Mouse (Mus musculus) E14TG2a.4 (cell line): ENCODE measurements at regions not wholly inside any gene's neighbourhood (a gene's known extent, or its start where the extent isn't known, plus 50 kb on each side); places are given as distances from the start of the nearest gene placed in this dataset.

ENCODE experiments used
- CTCF ChIP-seq: conservative IDR thresholded peaks from 2 replicates; pipeline ENCODE4 v1.5.1; 2014; ENCODE audit warnings: low read length
- NANOG ChIP-seq: IDR thresholded peaks from 2 replicates; pipeline ENCODE4 v1.6.1; 2014; ENCODE audit warnings: borderline replicate concordance, low read length, mixed read lengths
- POU5F1 ChIP-seq: IDR thresholded peaks from 2 replicates; pipeline ENCODE4 v1.6.1; 2014; ENCODE audit warnings: low read length, borderline replicate concordance

DNA sequence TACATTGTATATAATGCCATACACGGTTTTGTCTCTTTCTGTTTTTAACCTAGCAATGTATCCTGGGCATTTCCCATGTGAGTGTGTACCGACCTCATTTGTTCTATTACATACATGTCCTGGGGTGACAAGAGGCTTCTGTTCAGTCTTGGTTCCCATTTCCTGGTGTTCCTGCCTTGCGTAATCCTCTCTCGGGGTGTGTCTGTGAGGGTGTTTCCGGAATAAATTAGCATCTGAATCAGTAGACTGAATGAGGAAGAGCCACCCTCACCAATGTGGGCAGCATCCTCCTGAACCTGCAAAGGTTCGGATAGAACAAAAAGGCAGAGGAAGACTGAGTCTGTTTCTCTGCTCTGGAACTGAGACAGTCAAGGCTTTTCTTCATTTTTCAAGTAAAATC, 142.1 kb upstream of the Rbbp6 start:
- TF ChIP-seq CTCF: no peak
- TF ChIP-seq NANOG: no peak
- no peak for TF ChIP-seq POU5F1
